Mouse (Mus musculus) hindbrain, embryonic 15.5 days (tissue): ENCODE measurements around the gene Smim13. TPM values are rescaled to one million over a fixed set of nuclear protein-coding genes. Genes with fewer than 3 reads are reported as not detected.
"Not testable (repeated sequence)": the region's sequence is repeated elsewhere in the genome, so short reads cannot be mapped to it uniquely, and the experiment has no call there.

Experiments used
- ATAC-seq: fragments of 200-750 bp; cut with Nextera tagmentation; 2 replicates; pipeline ENCODE4 v1.8.0; 2017; ENCODE audit warnings: low read depth, moderate number of reproducible peaks, moderate TSS enrichment; ENCODE audit not compliant: low FRiP score
- H3K27ac ChIP-seq: fragments of 300-500 bp; sonication (generic); replicated peaks from 2 replicates; pipeline ENCODE4 v1.5.1; 2015; ENCODE audit warnings: mild to moderate bottlenecking, inconsistent platforms
- H3K27me3 ChIP-seq: fragments of 300-500 bp; sonication (generic); 2 replicates; pipeline ENCODE4 v1.6.1; 2015; ENCODE audit warnings: control low read depth, inconsistent platforms
- H3K36me3 ChIP-seq: fragments of 300-500 bp; sonication (generic); 2 replicates; pipeline ENCODE4 v1.6.1; 2015; ENCODE audit warnings: control low read depth, inconsistent platforms
- H3K4me1 ChIP-seq: fragments of 300-500 bp; sonication (generic); replicated peaks from 2 replicates; pipeline ENCODE4 v1.6.1; 2015; ENCODE audit warnings: control low read depth, inconsistent platforms
- H3K4me2 ChIP-seq: fragments of 300-500 bp; sonication (generic); 2 replicates; pipeline ENCODE4 v1.6.1; 2015; ENCODE audit warnings: moderate library complexity, mild to moderate bottlenecking, inconsistent platforms
- H3K4me3 ChIP-seq: fragments of 300-500 bp; sonication (generic); 2 replicates; pipeline ENCODE4 v1.5.1; 2015; ENCODE audit warnings: mild to moderate bottlenecking, inconsistent platforms
- H3K9ac ChIP-seq: fragments of 300-500 bp; sonication (generic); 2 replicates; pipeline ENCODE4 v1.6.1; 2015; ENCODE audit warnings: inconsistent platforms
- H3K9me3 ChIP-seq: fragments of 300-500 bp; sonication (generic); 2 replicates; pipeline ENCODE4 v1.6.1; 2016; ENCODE audit warnings: control low read depth, inconsistent platforms
- WGBS: fragments of 180-500 bp; shearing (Covaris S2); methylation state at CpG from one replicate; pipeline ENCODE4 v1.1.7; 2015; 5-methylcytosine and 5-hydroxymethylcytosine counted together
- polyA plus RNA-seq: library from polyadenylated mRNA; unstranded; fragments of >200 nt; fragmentation: Nextera tagmentation; extraction: Ambion mirVana; gene quantifications from 2 replicates; pipeline ENCODE4 v1.2.1, GENCODE M21; 2015

Smim13 gene
- polyA plus RNA-seq: 28.6 and 30.6 TPM in 2 replicates

- H3K9ac ChIP-seq: peak within 1 kb of the TSS; percentile 87
- no peaks in the 10 kb centered on the region for H3K36me3 ChIP-seq
- ATAC-seq: peak; percentile 98
- no peaks in the 10 kb centered on the region for H3K9me3 ChIP-seq
- H3K4me1 ChIP-seq: peaks cover 23% of the 10 kb centered on the region
- 2% methylated on average over 58 of the region's 78 CpGs for WGBS
- H3K4me3 ChIP-seq: peak within 1 kb of the TSS; percentile 79
- H3K27ac ChIP-seq: peak within 1 kb of the TSS; percentile 90
- H3K4me2 ChIP-seq: peak within 1 kb of the TSS; percentile 61
- H3K27me3 ChIP-seq: no peaks in the 10 kb centered on the region
Measured at GRCm38 (mm10) chr13:41249538-41250317, at the start of gene Smim13. Gene Smim13 (plus strand): TSS chr13:41249844.

- Histone ChIP-seq H3K27me3 (no peaks in the 10 kb centered on the region), H3K4me2 (no peak overlapping the region), H3K9me3 (no peaks in the 10 kb centered on the region), H3K4me3 (no peak overlapping the region), H3K36me3 (no peaks in the 10 kb centered on the region), H3K27ac (no peak overlapping the region), H3K9ac (no peak overlapping the region), H3K4me1 (peaks cover 20% of the 10 kb centered on the region)
- 55% methylated on average over 2 of the region's 2 CpGs for WGBS
- ATAC-seq: no peak
Measured at GRCm38 (mm10) chr13:41200861-41201260, 48.8 kb upstream of the Smim13 start.

- peaks cover 20% of the 10 kb centered on the region for H3K4me1 ChIP-seq
- no peaks in the 10 kb centered on the region for H3K9me3 ChIP-seq
- no peaks in the 10 kb centered on the region for H3K27me3 ChIP-seq
- H3K4me2 ChIP-seq: no peak overlapping the region; the same call in 1 of the 2 replicates
- no peak overlapping the region for H3K27ac ChIP-seq
- no peak for ATAC-seq
- H3K36me3 ChIP-seq: no peaks in the 10 kb centered on the region
- no peak overlapping the region for H3K9ac ChIP-seq
- WGBS: 43% methylated on average over 7 of the region's 7 CpGs
- H3K4me3 ChIP-seq: no peak overlapping the region
Measured at GRCm38 (mm10) chr13:41203289-41203688, 46.4 kb upstream of the Smim13 start.

GRCm38 (mm10) chr13:41203691-41204090, 46.0 kb upstream of the Smim13 start:
- peaks cover 20% of the 10 kb centered on the region for H3K4me1 ChIP-seq
- WGBS: 53% methylated on average over 9 of the region's 9 CpGs
- H3K36me3 ChIP-seq: no peaks in the 10 kb centered on the region
- no peak overlapping the region for H3K4me2 ChIP-seq
- H3K27ac ChIP-seq: no peak overlapping the region
- H3K27me3 ChIP-seq: no peaks in the 10 kb centered on the region
- no peak overlapping the region for H3K4me3 ChIP-seq
- H3K9me3 ChIP-seq: no peaks in the 10 kb centered on the region
- no peak for ATAC-seq
- no peak overlapping the region for H3K9ac ChIP-seq

GRCm38 (mm10) chr13:41205568-41205967, 44.1 kb upstream of the Smim13 start:
- ATAC-seq, H3K9ac ChIP-seq, H3K9me3 ChIP-seq, H3K27ac ChIP-seq, H3K36me3 ChIP-seq, H3K4me2 ChIP-seq, H3K4me3 ChIP-seq, H3K27me3 ChIP-seq: not testable (repeated sequence)
- H3K4me1 ChIP-seq: peaks cover 20% of the 10 kb centered on the region

- 87% methylated on average over 5 of the region's 5 CpGs for WGBS
- no peak overlapping the region for H3K9ac ChIP-seq
- no peak overlapping the region for H3K27ac ChIP-seq
- H3K4me3 ChIP-seq: no peak overlapping the region
- peaks cover 20% of the 10 kb centered on the region for H3K4me1 ChIP-seq
- no peaks in the 10 kb centered on the region for H3K27me3 ChIP-seq
- ATAC-seq: no peak
- no peak overlapping the region for H3K4me2 ChIP-seq
- H3K36me3 ChIP-seq: no peaks in the 10 kb centered on the region
- no peaks in the 10 kb centered on the region for H3K9me3 ChIP-seq
Measured at GRCm38 (mm10) chr13:41206241-41206640, 43.4 kb upstream of the Smim13 start.

- ATAC-seq: no peak
- no peaks in the 10 kb centered on the region for H3K36me3 ChIP-seq
- no peaks in the 10 kb centered on the region for H3K9me3 ChIP-seq
- H3K27ac ChIP-seq: no peak overlapping the region
- H3K27me3 ChIP-seq: no peaks in the 10 kb centered on the region
- no peak overlapping the region for H3K9ac ChIP-seq
- H3K4me2 ChIP-seq: no peak overlapping the region
- no peak overlapping the region for H3K4me3 ChIP-seq
- H3K4me1 ChIP-seq: no peaks in the 10 kb centered on the region
- WGBS: 83% methylated on average over 4 of the region's 4 CpGs
Measured at GRCm38 (mm10) chr13:41211276-41211675, 38.4 kb upstream of the Smim13 start.

GRCm38 (mm10) chr13:41212558-41213322, 36.9 kb upstream of the Smim13 start:
- no peaks in the 10 kb centered on the region for H3K4me1 ChIP-seq
- no peak overlapping the region for H3K27ac ChIP-seq
- H3K9ac ChIP-seq: no peak overlapping the region
- H3K36me3 ChIP-seq: no peaks in the 10 kb centered on the region
- H3K9me3 ChIP-seq: no peaks in the 10 kb centered on the region
- H3K4me3 ChIP-seq: no peak overlapping the region
- 77% methylated on average over 6 of the region's 6 CpGs for WGBS
- no peaks in the 10 kb centered on the region for H3K27me3 ChIP-seq
- ATAC-seq: no peak
- H3K4me2 ChIP-seq: no peak overlapping the region

- Histone ChIP-seq H3K4me2 (no peak overlapping the region), H3K4me3 (no peak overlapping the region), H3K27ac (no peak overlapping the region), H3K4me1 (peaks cover 13% of the 10 kb centered on the region), H3K27me3 (no peaks in the 10 kb centered on the region), H3K9me3 (no peaks in the 10 kb centered on the region), H3K9ac (no peak overlapping the region), H3K36me3 (no peaks in the 10 kb centered on the region)
- ATAC-seq: no peak
- WGBS: 88% methylated on average over 6 of the region's 6 CpGs
Measured at GRCm38 (mm10) chr13:41215669-41216068, 34.0 kb upstream of the Smim13 start.

- 70% methylated on average over 3 of the region's 3 CpGs for WGBS
- H3K27me3 ChIP-seq: no peaks in the 10 kb centered on the region
- H3K36me3 ChIP-seq: no peaks in the 10 kb centered on the region
- no peak overlapping the region for H3K4me2 ChIP-seq
- H3K27ac ChIP-seq: no peak overlapping the region
- H3K4me1 ChIP-seq: peaks cover 13% of the 10 kb centered on the region
- no peak overlapping the region for H3K9ac ChIP-seq
- H3K9me3 ChIP-seq: no peaks in the 10 kb centered on the region
- no peak for ATAC-seq
- no peak overlapping the region for H3K4me3 ChIP-seq
Measured at GRCm38 (mm10) chr13:41216236-41216635, 33.4 kb upstream of the Smim13 start.

- Histone ChIP-seq H3K9ac (peak overlapping the region; percentile 78; the same call in 1 of the 2 replicates), H3K36me3 (no peaks in the 10 kb centered on the region), H3K4me3 (peak overlapping the region; percentile 88), H3K27me3 (no peaks in the 10 kb centered on the region), H3K9me3 (no peaks in the 10 kb centered on the region), H3K4me1 (peaks cover 13% of the 10 kb centered on the region), H3K27ac (no peak overlapping the region), H3K4me2 (peak overlapping the region; percentile 59)
- WGBS: 6% methylated on average over 1 of the region's 1 CpGs
- ATAC-seq: 0 out of 2 replicates have a peak, but pooled peaks have one; percentile 2
Measured at GRCm38 (mm10) chr13:41219056-41219455, 30.6 kb upstream of the Smim13 start.

GRCm38 (mm10) chr13:41219687-41220303, 29.8 kb upstream of the Smim13 start:
- H3K9ac ChIP-seq: peak overlapping the region; percentile 78
- peak overlapping the region; percentile 88 for H3K4me3 ChIP-seq
- H3K4me1 ChIP-seq: peaks cover 13% of the 10 kb centered on the region
- no peaks in the 10 kb centered on the region for H3K36me3 ChIP-seq
- no peaks in the 10 kb centered on the region for H3K9me3 ChIP-seq
- no peaks in the 10 kb centered on the region for H3K27me3 ChIP-seq
- H3K27ac ChIP-seq: peak overlapping the region; percentile 80
- H3K4me2 ChIP-seq: peak overlapping the region; percentile 59
- ATAC-seq: peak; percentile 82
- WGBS: 1% methylated on average over 39 of the region's 39 CpGs
